Mouse (Mus musculus): ENCODE measurements at regions not wholly inside any gene's neighbourhood (a gene's known extent, or its start where the extent isn't known, plus 50 kb on each side); places are given as distances from the start of the nearest gene placed in this dataset.

GRCm38 (mm10) chr1:13424524-13424923 lies 2010.6 kb downstream of the A830018L16Rik start:
- Histone ChIP-seq H3K4me3 (ENCODE audit: insufficient read depth, low read depth, low read length) (no peak overlapping the region), H3K27ac (replicated peaks; ENCODE audit: low read depth, low read length) (no peak overlapping the region), H3K4me1 (ENCODE audit: control insufficient read depth, insufficient read depth, insufficient read length, low read length) (no peaks in the 10 kb centered on the region)

- H3K4me3 ChIP-seq (ENCODE audit: insufficient read depth, low read depth, low read length): peak overlapping the region; percentile 62; the same call in 1 of the 2 replicates
These were observed 2011.9 kb downstream of the A830018L16Rik start for GRCm38 (mm10) chr1:13425601-13426327.

GRCm38 (mm10) chr1:13426328-13427067 lies 2012.6 kb downstream of the A830018L16Rik start:
- peak overlapping the region; percentile 54 for H3K27ac ChIP-seq (replicated peaks; ENCODE audit: low read depth, low read length)

More at GRCm38 (mm10) chr1:13425601-13426327, 2011.9 kb downstream of the A830018L16Rik start:
- Histone ChIP-seq H3K4me1 (ENCODE audit: control insufficient read depth, insufficient read depth, insufficient read length, low read length) (no peaks in the 10 kb centered on the region), H3K27ac (replicated peaks; ENCODE audit: low read depth, low read length) (no peak overlapping the region)

GRCm38 (mm10) chr1:13427068-13427434 lies 2013.1 kb downstream of the A830018L16Rik start:
- Histone ChIP-seq H3K27ac (replicated peaks; ENCODE audit: low read depth, low read length) (no peak overlapping the region), H3K4me1 (ENCODE audit: control insufficient read depth, insufficient read depth, insufficient read length, low read length) (no peaks in the 10 kb centered on the region), H3K4me3 (ENCODE audit: insufficient read depth, low read depth, low read length) (peak overlapping the region; percentile 62; the same call in 1 of the 2 replicates)

More at GRCm38 (mm10) chr1:13426328-13427067, 2012.6 kb downstream of the A830018L16Rik start:
- peak overlapping the region; percentile 62 for H3K4me3 ChIP-seq (ENCODE audit: insufficient read depth, low read depth, low read length)
- no peaks in the 10 kb centered on the region for H3K4me1 ChIP-seq (ENCODE audit: control insufficient read depth, insufficient read depth, insufficient read length, low read length)

GRCm38 (mm10) chr1:13427501-13428207 lies 2013.7 kb downstream of the A830018L16Rik start:
- H3K27ac ChIP-seq (replicated peaks; ENCODE audit: low read depth, low read length): no peak overlapping the region
- H3K4me1 ChIP-seq (ENCODE audit: control insufficient read depth, insufficient read depth, insufficient read length, low read length): no peaks in the 10 kb centered on the region
- no peak overlapping the region for H3K4me3 ChIP-seq (ENCODE audit: insufficient read depth, low read depth, low read length)

GRCm38 (mm10) chr1:13437747-13438394 lies 2024.0 kb downstream of the A830018L16Rik start:
- Histone ChIP-seq H3K4me3 (ENCODE audit: insufficient read depth, low read depth, low read length) (no peak overlapping the region), H3K4me1 (ENCODE audit: control insufficient read depth, insufficient read depth, insufficient read length, low read length) (no peaks in the 10 kb centered on the region), H3K27ac (replicated peaks; ENCODE audit: low read depth, low read length) (no peak overlapping the region)

GRCm38 (mm10) chr1:13442366-13442765 lies 2028.5 kb downstream of the A830018L16Rik start:
- no peaks in the 10 kb centered on the region for H3K4me1 ChIP-seq (ENCODE audit: control insufficient read depth, insufficient read depth, insufficient read length, low read length)
- no peak overlapping the region for H3K27ac ChIP-seq (replicated peaks; ENCODE audit: low read depth, low read length)
- H3K4me3 ChIP-seq (ENCODE audit: insufficient read depth, low read depth, low read length): no peak overlapping the region

- Histone ChIP-seq H3K4me3 (ENCODE audit: insufficient read depth, low read depth, low read length) (no peak overlapping the region), H3K4me1 (ENCODE audit: control insufficient read depth, insufficient read depth, insufficient read length, low read length) (no peaks in the 10 kb centered on the region), H3K27ac (replicated peaks; ENCODE audit: low read depth, low read length) (no peak overlapping the region)
These were observed 2040.6 kb downstream of the A830018L16Rik start for GRCm38 (mm10) chr1:13454534-13454933.

GRCm38 (mm10) chr1:13455572-13455971 lies 2041.7 kb downstream of the A830018L16Rik start:
- Histone ChIP-seq H3K27ac (replicated peaks; ENCODE audit: low read depth, low read length) (no peak overlapping the region), H3K4me3 (ENCODE audit: insufficient read depth, low read depth, low read length) (no peak overlapping the region), H3K4me1 (ENCODE audit: control insufficient read depth, insufficient read depth, insufficient read length, low read length) (no peaks in the 10 kb centered on the region)

GRCm38 (mm10) chr1:13464311-13464710 lies 2050.4 kb downstream of the A830018L16Rik start:
- Histone ChIP-seq H3K4me3 (ENCODE audit: insufficient read depth, low read depth, low read length) (no peak overlapping the region), H3K4me1 (ENCODE audit: control insufficient read depth, insufficient read depth, insufficient read length, low read length) (0 out of 2 replicates have a peak, but pooled peaks cover 2% of the 10 kb centered on the region), H3K27ac (replicated peaks; ENCODE audit: low read depth, low read length) (no peak overlapping the region)

GRCm38 (mm10) chr1:13467174-13467573 lies 2053.3 kb downstream of the A830018L16Rik start:
- Histone ChIP-seq H3K4me3 (ENCODE audit: insufficient read depth, low read depth, low read length) (no peak overlapping the region), H3K4me1 (ENCODE audit: control insufficient read depth, insufficient read depth, insufficient read length, low read length) (0 out of 2 replicates have a peak, but pooled peaks cover 2% of the 10 kb centered on the region), H3K27ac (replicated peaks; ENCODE audit: low read depth, low read length) (no peak overlapping the region)

- Histone ChIP-seq H3K4me3 (ENCODE audit: insufficient read depth, low read depth, low read length) (no peak overlapping the region), H3K27ac (replicated peaks; ENCODE audit: low read depth, low read length) (no peak overlapping the region), H3K4me1 (ENCODE audit: control insufficient read depth, insufficient read depth, insufficient read length, low read length) (0 out of 2 replicates have a peak, but pooled peaks cover 2% of the 10 kb centered on the region)
These were observed 2054.2 kb downstream of the A830018L16Rik start for GRCm38 (mm10) chr1:13467886-13468630.

GRCm38 (mm10) chr1:13494727-13495404 lies 2081.0 kb downstream of the A830018L16Rik start:
- Histone ChIP-seq H3K27ac (replicated peaks; ENCODE audit: low read depth, low read length) (no peak overlapping the region), H3K4me3 (ENCODE audit: insufficient read depth, low read depth, low read length) (peak overlapping the region; percentile 37), H3K4me1 (ENCODE audit: control insufficient read depth, insufficient read depth, insufficient read length, low read length) (no peaks in the 10 kb centered on the region)

GRCm38 (mm10) chr1:13496386-13496785 lies 2082.5 kb downstream of the A830018L16Rik start:
- Histone ChIP-seq H3K4me1 (ENCODE audit: control insufficient read depth, insufficient read depth, insufficient read length, low read length) (no peaks in the 10 kb centered on the region), H3K4me3 (ENCODE audit: insufficient read depth, low read depth, low read length) (no peak overlapping the region), H3K27ac (replicated peaks; ENCODE audit: low read depth, low read length) (no peak overlapping the region)
